Mouse (Mus musculus) right cerebral cortex, postnatal 4 days (tissue): ENCODE measurements around the gene Zfp473.
A peak's percentile ranks its signal among the peaks of the same experiment; 100 is the strongest.
"Not testable (repeated sequence)": the region's sequence is repeated elsewhere in the genome, so short reads cannot be mapped to it uniquely, and the experiment has no call there.

Experiments used
- DNase-seq: peaks from one replicate; pipeline ENCODE4 v3.0.0-alpha.2; 2022

The Zfp473 gene

GRCm38 (mm10) chr7:44709881-44710280, 41.0 kb downstream of the Zfp473 start:
- DNase-seq, result no peak

- DNase-seq, result no peak
These were observed 42.3 kb downstream of the Zfp473 start, which contains the start of gene Izumo2 for GRCm38 (mm10) chr7:44708574-44708973. TSS of gene Izumo2 (plus strand) at chr7:44708742.

GRCm38 (mm10) chr7:44708093-44708492, 42.8 kb downstream of the Zfp473 start:
- not testable (repeated sequence) for DNase-seq

- DNase-seq, result no peak
These were observed 43.6 kb downstream of the Zfp473 start for GRCm38 (mm10) chr7:44707169-44707675.

GRCm38 (mm10) chr7:44706322-44706721, 44.5 kb downstream of the Zfp473 start:
- DNase-seq, result no peak

- no peak for DNase-seq
These were observed 45.8 kb downstream of the Zfp473 start for GRCm38 (mm10) chr7:44705086-44705485.

- DNase-seq, result peak; percentile 67
These were observed 46.5 kb downstream of the Zfp473 start for GRCm38 (mm10) chr7:44704363-44704762.

GRCm38 (mm10) chr7:44702985-44703384, 47.9 kb downstream of the Zfp473 start:
- DNase-seq, result no peak

GRCm38 (mm10) chr7:44701921-44702320, 48.9 kb downstream of the Zfp473 start:
- DNase-seq, result peak; percentile 22

GRCm38 (mm10) chr7:44697980-44698379, 52.9 kb downstream of the Zfp473 start:
- no peak for DNase-seq

GRCm38 (mm10) chr7:44697191-44697710, 53.6 kb downstream of the Zfp473 start:
- no peak for DNase-seq

GRCm38 (mm10) chr7:44695223-44695622, 55.6 kb downstream of the Zfp473 start:
- no peak for DNase-seq

GRCm38 (mm10) chr7:44693427-44694175, 57.2 kb downstream of the Zfp473 start:
- DNase-seq, result no peak

GRCm38 (mm10) chr7:44689331-44689730, 61.5 kb downstream of the Zfp473 start:
- no peak for DNase-seq

GRCm38 (mm10) chr7:44688890-44689289, 62.0 kb downstream of the Zfp473 start:
- DNase-seq, result no peak

GRCm38 (mm10) chr7:44685531-44686402, 65.1 kb downstream of the Zfp473 start:
- DNase-seq, result no peak

GRCm38 (mm10) chr7:44683656-44684055, 67.2 kb downstream of the Zfp473 start:
- DNase-seq, result no peak
